Mouse (Mus musculus) heart, embryonic 13.5 days (tissue): ENCODE data around the gene Agr3. TPM values are rescaled to one million over a fixed set of nuclear protein-coding genes. Genes with fewer than 3 reads are reported as not detected.

Experiments used
- ATAC-seq: fragments of 200-750 bp; cut with Nextera tagmentation; 2 replicates; pipeline ENCODE4 v1.8.0; 2017; ENCODE audit warnings: moderate TSS enrichment; ENCODE audit not compliant: insufficient number of reproducible peaks, low FRiP score, low TSS enrichment; ENCODE audit errors: extremely low read depth
- H3K27ac ChIP-seq: fragments of 300-500 bp; sonication (generic); replicated peaks from 2 replicates; pipeline ENCODE4 v1.5.1; 2015; ENCODE audit warnings: moderate library complexity, mild to moderate bottlenecking, inconsistent platforms
- H3K27me3 ChIP-seq: fragments of 300-500 bp; sonication (generic); replicated peaks from 2 replicates; pipeline ENCODE4 v1.6.1; 2015; ENCODE audit warnings: mild to moderate bottlenecking, inconsistent platforms
- H3K36me3 ChIP-seq: fragments of 300-500 bp; sonication (generic); 2 replicates; pipeline ENCODE4 v1.6.1; 2015; ENCODE audit warnings: mild to moderate bottlenecking, inconsistent platforms
- H3K4me1 ChIP-seq: fragments of 300-500 bp; sonication (generic); 2 replicates; pipeline ENCODE4 v1.6.1; 2015; ENCODE audit warnings: inconsistent platforms
- H3K4me2 ChIP-seq: fragments of 300-500 bp; sonication (generic); 2 replicates; pipeline ENCODE4 v1.6.1; 2015; ENCODE audit warnings: inconsistent platforms, mild to moderate bottlenecking, moderate library complexity
- H3K4me3 ChIP-seq: fragments of 300-500 bp; sonication (generic); 2 replicates; pipeline ENCODE4 v1.5.1; 2015; ENCODE audit warnings: moderate library complexity, mild to moderate bottlenecking, inconsistent platforms
- H3K9ac ChIP-seq: fragments of 300-500 bp; sonication (generic); 2 replicates; pipeline ENCODE4 v1.6.1; 2015; ENCODE audit warnings: inconsistent platforms, mild to moderate bottlenecking, moderate library complexity
- H3K9me3 ChIP-seq: fragments of 300-500 bp; sonication (generic); 2 replicates; pipeline ENCODE4 v1.6.1; 2016; ENCODE audit warnings: inconsistent platforms
- WGBS: fragments of 180-500 bp; shearing (Covaris S2); methylation state at CpG from one replicate; pipeline ENCODE4 v1.1.7; 2015; ENCODE audit warnings: mixed read lengths; 5-methylcytosine and 5-hydroxymethylcytosine counted together
- polyA plus RNA-seq: library from polyadenylated mRNA; unstranded; fragments of >200 nt; fragmentation: Nextera tagmentation; extraction: Ambion mirVana; gene quantifications from 2 replicates; pipeline ENCODE4 v1.2.1, GENCODE M21; 2015

Agr3 gene
- not detected in 2 replicates for polyA plus RNA-seq

DNA sequence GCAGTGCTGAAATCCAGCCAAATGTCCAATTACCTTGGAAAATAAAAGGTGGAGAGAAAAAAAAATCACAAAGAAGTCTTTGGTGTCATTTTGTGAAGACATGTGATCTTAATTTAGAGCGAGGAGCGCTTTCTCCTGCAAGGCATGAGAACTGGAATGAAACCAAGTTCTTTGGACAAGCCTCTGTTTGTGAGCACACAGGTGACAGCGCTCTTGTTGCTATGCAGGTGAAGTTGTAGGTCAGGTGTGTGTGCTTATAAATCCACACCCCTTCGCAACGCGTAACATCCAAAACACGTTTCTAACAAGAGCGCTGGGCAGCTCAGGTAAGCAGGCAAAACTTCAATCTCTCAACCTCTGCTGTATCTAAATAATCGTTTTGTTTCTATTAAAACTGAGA is at the start of gene Agr3:
Agr3 (plus strand) TSS at position 219 of the 400 bp plus-strand sequence.
- no peaks in the 10 kb centered on the region for H3K27me3 ChIP-seq
- no peaks in the 10 kb centered on the region for H3K4me1 ChIP-seq
- no peak within 1 kb of the TSS for H3K9ac ChIP-seq
- H3K27ac ChIP-seq, result no peak within 1 kb of the TSS
- H3K4me2 ChIP-seq, result no peak within 1 kb of the TSS
- ATAC-seq, result no peak
- no peaks in the 10 kb centered on the region for H3K36me3 ChIP-seq
- H3K9me3 ChIP-seq, result no peaks in the 10 kb centered on the region
- no peak within 1 kb of the TSS for H3K4me3 ChIP-seq
- WGBS, result 83% methylated on average over 9 of the region's 9 CpGs

DNA sequence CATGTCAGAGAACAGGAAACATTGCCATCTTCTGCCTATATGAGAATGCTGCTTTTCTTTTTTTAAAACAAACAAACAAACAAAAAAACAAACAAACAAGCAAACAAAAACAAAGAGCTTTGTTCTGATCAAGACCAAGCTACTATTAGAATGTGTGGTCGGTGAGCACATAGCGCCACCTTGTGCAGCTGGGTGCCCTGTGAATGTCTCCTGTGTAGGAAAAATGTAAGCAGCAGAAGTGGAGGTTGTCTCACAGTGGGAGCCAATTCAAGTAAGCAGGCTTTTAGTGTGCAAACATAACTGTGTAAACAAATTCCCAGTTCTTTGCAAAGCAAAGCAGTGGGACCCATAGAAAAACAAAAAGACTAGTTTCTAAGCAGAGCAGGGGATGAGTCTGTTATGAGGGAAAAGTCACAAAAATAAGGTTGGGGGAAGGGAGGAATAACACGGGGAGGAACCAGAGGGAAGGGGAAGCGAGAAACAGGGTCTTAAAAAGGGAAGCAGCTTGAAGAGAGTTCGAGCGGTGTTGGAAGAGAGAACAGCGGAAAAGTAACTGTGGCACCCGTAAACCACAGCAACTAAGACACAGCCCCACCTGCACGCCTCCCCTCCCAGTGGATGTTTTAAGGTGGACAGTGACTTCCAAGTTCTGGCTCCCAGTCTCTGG is 40.4 kb upstream of the Agr3 start:
- no peak overlapping the region for H3K27ac ChIP-seq
- WGBS, result 44% methylated on average over 9 of the region's 9 CpGs
- H3K4me2 ChIP-seq, result 0 out of 2 replicates have a peak overlapping the region, but pooled peaks have one; percentile 6
- ATAC-seq, result no peak
- H3K27me3 ChIP-seq, result no peaks in the 10 kb centered on the region
- no peaks in the 10 kb centered on the region for H3K36me3 ChIP-seq
- no peaks in the 10 kb centered on the region for H3K9me3 ChIP-seq
- H3K9ac ChIP-seq, result no peak overlapping the region
- no peak overlapping the region for H3K4me3 ChIP-seq
- H3K4me1 ChIP-seq, result no peaks in the 10 kb centered on the region

DNA sequence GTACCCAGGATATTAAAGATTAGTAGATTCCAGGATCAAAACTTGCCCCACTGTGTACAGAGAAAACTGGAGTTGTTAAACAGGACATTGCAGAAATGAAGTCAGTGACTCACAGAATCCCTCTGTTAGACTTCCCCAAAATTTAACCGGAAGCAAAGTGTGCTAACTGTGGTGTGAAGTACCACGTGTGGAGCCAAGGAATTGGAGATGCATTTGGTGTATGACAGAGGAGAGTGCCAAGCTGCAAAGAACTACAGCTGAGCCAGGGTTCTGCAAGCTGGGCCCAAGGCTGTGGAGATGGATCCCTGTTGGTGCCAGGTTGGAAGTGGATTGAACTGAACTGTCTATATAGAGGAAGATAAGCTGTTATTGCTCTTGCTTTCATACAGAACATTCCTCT is 36.0 kb upstream of the Agr3 start:
- 63% methylated on average over 2 of the region's 2 CpGs for WGBS
- Histone ChIP-seq H3K9ac (no peak overlapping the region), H3K36me3 (no peaks in the 10 kb centered on the region), H3K27ac (no peak overlapping the region), H3K4me2 (no peak overlapping the region), H3K9me3 (no peaks in the 10 kb centered on the region), H3K4me3 (no peak overlapping the region), H3K4me1 (no peaks in the 10 kb centered on the region), H3K27me3 (no peaks in the 10 kb centered on the region)
- ATAC-seq, result no peak

DNA sequence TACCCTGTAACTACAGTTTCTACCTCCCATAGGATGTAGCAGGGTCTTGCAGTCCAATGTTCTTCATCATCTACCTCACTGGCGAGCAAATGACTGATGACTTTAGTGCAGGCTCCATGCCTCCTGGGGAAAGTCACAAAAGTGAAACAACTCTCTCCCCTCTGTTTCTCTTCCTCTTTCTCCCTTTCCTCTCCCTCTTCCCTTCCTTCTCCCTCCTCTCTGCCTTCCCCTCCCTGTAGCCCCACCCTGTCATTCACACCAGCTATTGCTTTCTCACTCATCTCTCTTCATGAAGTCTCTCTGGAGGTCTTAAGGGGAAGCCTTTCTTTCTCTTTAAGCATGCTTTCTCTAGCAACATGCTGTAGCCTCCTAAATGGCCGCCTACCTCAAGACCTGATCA is 34.7 kb upstream of the Agr3 start:
- ATAC-seq, result no peak
- no peak overlapping the region for H3K4me3 ChIP-seq
- WGBS, result 57% methylated on average over 2 of the region's 2 CpGs
- no peaks in the 10 kb centered on the region for H3K4me1 ChIP-seq
- H3K9ac ChIP-seq, result no peak overlapping the region
- no peaks in the 10 kb centered on the region for H3K36me3 ChIP-seq
- H3K27me3 ChIP-seq, result no peaks in the 10 kb centered on the region
- no peaks in the 10 kb centered on the region for H3K9me3 ChIP-seq
- no peak overlapping the region for H3K27ac ChIP-seq
- no peak overlapping the region for H3K4me2 ChIP-seq

DNA sequence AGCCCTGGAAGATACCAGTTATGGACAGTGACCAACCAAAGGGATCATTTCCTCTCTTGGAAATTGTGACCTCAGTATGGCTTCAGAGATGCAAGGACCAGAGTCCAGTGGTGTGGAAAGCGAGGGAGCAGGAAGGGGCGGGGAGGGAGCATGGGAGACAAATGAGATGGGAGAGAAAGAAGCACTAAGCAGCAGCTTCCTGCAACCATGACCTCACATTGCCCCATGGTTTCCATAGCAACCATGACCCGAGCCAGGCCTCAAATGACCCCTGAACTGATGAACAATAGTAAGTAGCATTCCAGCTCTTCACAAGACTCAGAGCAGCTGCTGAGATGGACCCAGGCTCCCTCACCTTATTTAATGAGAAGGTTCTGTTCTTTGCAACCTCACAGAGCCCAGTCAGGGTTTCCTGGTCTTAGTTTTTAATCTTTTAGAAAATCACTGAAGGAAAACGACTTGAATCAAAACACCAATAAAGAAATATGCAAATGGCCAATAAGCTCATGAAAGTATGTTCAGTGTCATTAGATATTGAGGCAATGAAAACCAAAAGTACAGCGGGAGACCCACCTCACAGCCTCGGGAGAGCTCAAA is 31.0 kb upstream of the Agr3 start:
- WGBS, result 54% methylated on average over 6 of the region's 6 CpGs
- H3K9ac ChIP-seq, result no peak overlapping the region
- ATAC-seq, result no peak
- H3K36me3 ChIP-seq, result no peaks in the 10 kb centered on the region
- no peak overlapping the region for H3K4me3 ChIP-seq
- H3K27me3 ChIP-seq, result no peaks in the 10 kb centered on the region
- no peaks in the 10 kb centered on the region for H3K9me3 ChIP-seq
- H3K27ac ChIP-seq, result no peak overlapping the region
- peaks cover 3% of the 10 kb centered on the region; the same call in 1 of the 2 replicates for H3K4me1 ChIP-seq
- H3K4me2 ChIP-seq, result no peak overlapping the region

DNA sequence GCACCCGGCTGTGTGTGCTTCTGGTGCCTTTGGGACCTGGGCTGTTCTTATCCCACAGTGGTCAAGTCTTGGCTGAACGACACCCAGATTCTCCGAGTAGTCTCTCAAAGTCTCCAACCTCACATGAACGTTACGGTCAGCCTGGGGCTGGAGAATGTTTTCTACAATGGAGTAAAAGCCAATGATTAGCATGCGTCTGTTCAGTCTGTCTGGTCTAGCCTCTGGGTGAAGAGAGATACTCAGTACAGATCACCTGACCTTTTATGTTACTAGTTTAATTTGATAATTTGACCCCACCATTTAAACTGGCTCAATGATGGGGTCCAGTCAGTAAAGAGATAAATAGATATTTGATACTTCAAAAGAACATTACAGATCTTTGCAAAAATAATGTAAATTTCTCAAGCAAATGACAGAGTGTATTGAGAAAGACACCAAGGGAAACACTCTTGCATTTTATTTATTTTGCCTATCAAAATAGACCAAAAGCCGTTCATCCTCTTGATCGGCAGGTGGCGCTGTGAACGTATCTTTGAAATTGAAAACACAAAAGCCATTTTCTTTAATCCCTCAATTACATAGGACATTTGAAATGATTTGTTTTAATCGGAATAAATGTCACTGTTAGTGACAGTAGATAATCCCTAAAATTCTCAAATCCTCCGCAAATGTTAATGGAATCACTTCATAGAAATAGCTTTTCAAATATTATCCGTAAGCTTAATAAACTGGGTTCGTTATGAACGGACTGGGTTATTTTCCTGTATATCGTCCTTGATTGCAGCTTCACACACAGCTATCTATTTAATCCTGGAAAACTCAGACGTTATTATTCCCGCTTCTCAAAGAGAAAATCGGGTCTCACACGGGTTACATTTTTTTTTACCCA is 29.3 kb upstream of the Agr3 start:
- 31% methylated on average over 20 of the region's 20 CpGs for WGBS
- H3K9ac ChIP-seq, result peak overlapping the region; percentile 67
- H3K4me3 ChIP-seq, result peak overlapping the region; percentile 50
- H3K4me1 ChIP-seq, result peaks cover 3% of the 10 kb centered on the region; the same call in 1 of the 2 replicates
- no peak for ATAC-seq
- H3K9me3 ChIP-seq, result no peaks in the 10 kb centered on the region
- H3K27ac ChIP-seq, result no peak overlapping the region
- H3K4me2 ChIP-seq, result peak overlapping the region; percentile 70
- no peaks in the 10 kb centered on the region for H3K27me3 ChIP-seq
- no peaks in the 10 kb centered on the region for H3K36me3 ChIP-seq

DNA sequence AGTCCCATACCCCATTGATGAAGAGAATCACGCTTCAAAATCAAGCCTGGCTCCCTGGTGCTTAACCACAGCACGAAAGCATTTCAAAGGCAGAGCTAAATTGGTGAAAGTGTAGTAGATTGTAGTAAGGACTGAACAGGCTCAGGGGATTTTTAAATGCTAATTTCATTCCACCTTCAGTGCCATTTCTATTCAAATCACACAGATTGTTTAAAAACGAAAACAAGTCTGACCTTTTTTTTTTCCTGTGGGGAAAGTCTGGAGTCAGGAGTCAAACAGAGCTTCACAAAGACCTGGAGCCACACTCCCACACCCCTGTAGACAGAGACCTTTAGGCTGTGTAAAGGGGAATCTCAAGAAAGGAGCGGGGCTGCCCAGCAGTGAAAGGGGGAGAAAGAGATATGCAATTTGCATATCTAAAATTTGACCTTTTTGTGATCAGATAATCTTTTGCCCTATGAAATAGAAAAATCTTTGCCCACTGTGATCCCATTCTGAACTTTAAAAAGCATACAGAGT is 28.6 kb upstream of the Agr3 start:
- H3K4me1 ChIP-seq, result peaks cover 3% of the 10 kb centered on the region; the same call in 1 of the 2 replicates
- no peaks in the 10 kb centered on the region for H3K36me3 ChIP-seq
- no peak for ATAC-seq
- H3K27me3 ChIP-seq, result no peaks in the 10 kb centered on the region
- peak overlapping the region; percentile 67 for H3K9ac ChIP-seq
- H3K4me3 ChIP-seq, result peak overlapping the region; percentile 50
- H3K27ac ChIP-seq, result no peak overlapping the region
- no peaks in the 10 kb centered on the region for H3K9me3 ChIP-seq
- 35% methylated on average over 4 of the region's 4 CpGs for WGBS
- H3K4me2 ChIP-seq, result peak overlapping the region; percentile 70

DNA sequence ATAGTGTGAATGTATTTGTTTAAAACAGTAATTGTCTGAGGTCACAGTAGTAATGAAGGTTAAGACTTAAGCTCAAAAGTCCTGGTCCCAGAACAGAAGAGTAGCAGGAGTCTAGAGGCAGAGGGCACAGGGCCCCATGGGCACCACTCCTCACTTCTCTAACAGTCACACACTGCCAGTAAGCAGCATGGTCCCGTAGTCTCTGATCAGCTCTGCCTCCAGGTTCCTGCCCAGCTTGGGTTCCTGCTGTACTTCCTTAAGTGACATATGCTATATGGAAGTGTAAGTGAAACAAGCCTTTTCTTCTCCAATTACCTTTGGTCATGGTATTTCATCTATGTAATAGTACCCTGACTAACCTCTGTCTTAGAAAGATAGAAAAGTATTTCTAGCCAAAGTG is 14.8 kb upstream of the Agr3 start:
- Histone ChIP-seq H3K9ac (no peak overlapping the region), H3K4me2 (no peak overlapping the region), H3K36me3 (no peaks in the 10 kb centered on the region), H3K27me3 (no peaks in the 10 kb centered on the region), H3K4me3 (no peak overlapping the region), H3K9me3 (no peaks in the 10 kb centered on the region), H3K27ac (no peak overlapping the region), H3K4me1 (no peaks in the 10 kb centered on the region)
- no peak for ATAC-seq
- WGBS, result 45% methylated on average over 1 of the region's 1 CpGs

DNA sequence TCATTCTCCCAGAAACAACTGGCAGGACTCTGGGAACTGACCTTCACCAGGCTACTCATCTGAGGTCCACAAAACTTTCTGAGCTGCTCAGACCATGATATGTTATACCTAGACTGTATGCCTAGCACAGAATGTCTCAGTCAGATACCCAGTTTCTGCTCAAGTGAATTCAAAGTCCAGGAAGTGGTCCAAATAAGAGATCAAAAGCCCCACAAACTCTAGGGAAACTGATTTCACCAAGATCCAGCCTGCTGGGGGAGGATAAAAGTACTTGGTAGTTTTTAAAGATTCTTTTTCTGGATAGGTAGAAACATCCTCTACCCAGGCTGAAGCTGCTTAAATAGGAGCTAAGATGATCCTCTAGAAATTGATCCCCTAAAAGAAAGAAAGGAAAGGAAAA is 9.6 kb upstream of the Agr3 start:
- no peak overlapping the region for H3K4me3 ChIP-seq
- H3K4me2 ChIP-seq, result no peak overlapping the region
- no peak overlapping the region for H3K9ac ChIP-seq
- no peaks in the 10 kb centered on the region for H3K4me1 ChIP-seq
- no peak for ATAC-seq
- no peaks in the 10 kb centered on the region for H3K36me3 ChIP-seq
- no peak overlapping the region for H3K27ac ChIP-seq
- H3K27me3 ChIP-seq, result no peaks in the 10 kb centered on the region
- H3K9me3 ChIP-seq, result no peaks in the 10 kb centered on the region

DNA sequence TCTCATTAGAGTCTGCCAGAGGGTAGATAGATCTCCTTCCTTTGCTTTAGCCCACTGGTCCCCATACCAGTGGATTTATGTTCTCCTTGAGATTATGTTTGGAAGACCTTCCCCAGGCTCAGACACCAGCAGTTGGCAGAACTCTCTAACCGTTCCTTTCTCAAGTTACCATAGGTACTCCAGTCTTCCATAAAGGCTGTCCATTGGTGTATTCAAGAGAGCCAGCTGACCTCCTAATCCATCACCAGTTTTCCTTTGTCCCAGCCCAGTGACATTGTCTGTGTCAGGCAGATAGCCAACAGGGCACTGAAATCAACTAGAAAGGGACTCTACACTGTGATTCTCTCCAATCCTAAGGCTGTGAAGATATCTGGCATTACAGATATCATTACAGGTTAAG is 9.0 kb upstream of the Agr3 start:
- no peak for ATAC-seq
- Histone ChIP-seq H3K4me2 (no peak overlapping the region), H3K27me3 (no peaks in the 10 kb centered on the region), H3K9me3 (no peaks in the 10 kb centered on the region), H3K36me3 (no peaks in the 10 kb centered on the region), H3K4me1 (no peaks in the 10 kb centered on the region), H3K4me3 (no peak overlapping the region), H3K9ac (no peak overlapping the region), H3K27ac (no peak overlapping the region)
- 70% methylated on average over 1 of the region's 1 CpGs for WGBS

DNA sequence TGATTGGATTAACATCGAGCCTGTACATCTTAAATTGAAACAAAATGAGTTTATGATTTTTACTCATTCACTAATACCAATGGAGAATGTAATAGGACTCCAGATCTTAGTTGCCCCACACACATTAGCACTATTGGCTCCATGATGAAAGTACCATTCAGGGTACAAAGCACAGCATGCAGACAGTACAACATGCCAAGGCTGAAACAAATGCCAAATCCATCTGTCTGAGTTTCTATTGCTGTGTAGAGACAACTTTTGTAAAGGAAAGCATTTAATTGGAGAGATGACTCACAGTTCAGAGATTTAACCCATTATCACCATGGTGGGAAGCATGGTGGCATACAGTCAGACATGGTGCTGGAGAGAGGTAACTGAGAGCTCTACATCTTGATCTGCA is 7.4 kb upstream of the Agr3 start:
- H3K9me3 ChIP-seq, result no peaks in the 10 kb centered on the region
- no peaks in the 10 kb centered on the region for H3K36me3 ChIP-seq
- H3K4me2 ChIP-seq, result no peak overlapping the region
- ATAC-seq, result no peak
- H3K4me3 ChIP-seq, result no peak overlapping the region
- H3K9ac ChIP-seq, result no peak overlapping the region
- H3K27ac ChIP-seq, result no peak overlapping the region
- no peaks in the 10 kb centered on the region for H3K27me3 ChIP-seq
- 71% methylated on average over 1 of the region's 1 CpGs for WGBS
- H3K4me1 ChIP-seq, result no peaks in the 10 kb centered on the region
